In the genomic region with DNA sequence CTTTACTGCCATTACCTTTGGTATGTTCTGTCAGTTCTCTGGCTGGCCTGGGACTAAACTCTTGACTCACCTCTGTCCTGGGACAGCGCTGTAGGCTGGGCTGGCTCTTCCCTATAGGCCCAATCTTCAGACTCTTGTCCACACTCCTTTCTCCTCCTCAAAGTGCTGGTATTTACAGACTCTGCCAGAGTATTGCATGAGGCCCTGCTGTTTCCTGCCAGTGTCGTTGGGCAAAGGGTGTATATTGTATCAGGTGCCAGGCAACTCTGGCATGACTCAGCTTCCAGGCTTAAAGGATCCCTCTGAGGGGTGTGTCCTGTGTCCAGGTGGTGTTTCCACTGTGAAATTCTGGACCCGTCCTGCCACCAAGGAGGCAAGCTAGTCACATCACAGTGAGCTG, we compare ENCODE assay signal across 16 mouse cellular contexts. TPM values are rescaled to one million over a fixed set of nuclear protein-coding genes. Genes with fewer than 3 reads are reported as not detected.
DNase-seq lines count a peak whose midpoint lies in the region; ATAC-seq and TF ChIP-seq lines count a peak whose summit lies in the region.
"Had no signal": no experiment of that assay in that cellular context is flagged by ENCODE, and none has a peak within 500 bp of the region (broad histone marks: within the 10 kb centered on the region; RNA-seq: fewer than 3 reads in every experiment).

No protein-coding gene starts in this region.

- WGBS in intestine, embryonic 16.5 days = 67% methylated on average over 3 of the region's 3 CpGs
- 55% methylated on average over 3 of the region's 3 CpGs for WGBS in intestine, embryonic 15.5 days
- 37% methylated on average over 3 of the region's 3 CpGs for WGBS in lung, postnatal 0 days
- 76% methylated on average over 3 of the region's 3 CpGs for WGBS in heart, embryonic 10.5 days

- DNase-seq in 3T3-L1 (ENCODE audit: low read depth, low spot score) = peak; percentile 37
- peak; percentile 46 for DNase-seq in fibroblast of lung, adult 2 months (ENCODE audit: low read depth)
- peak; percentile 74 for DNase-seq in lung, postnatal 0 days (ENCODE audit: low spot score)
- no peak for DNase-seq in cerebellum, adult 8-10 months
- DNase-seq in spleen, postnatal 10 days (ENCODE audit: low spot score in 2 of 2) = no peak
- no peak for DNase-seq in heart, embryonic 10.5 days (ENCODE audit: low spot score)
- DNase-seq: cerebellum, adult 11-12 months; gastrocnemius, postnatal 25 days; layer of hippocampus, postnatal 36 days; right cerebral cortex, adult 18-20 months had no signal

- no peaks in the 10 kb centered on the region for H3K9me3 ChIP-seq in intestine, embryonic 16.5 days (ENCODE audit: control insufficient read depth, low read length)
- H3K9me3 ChIP-seq in intestine, embryonic 15.5 days = no peaks in the 10 kb centered on the region
- no peaks in the 10 kb centered on the region for H3K9me3 ChIP-seq in lung, postnatal 0 days (ENCODE audit: low read length)
- H3K9me3 ChIP-seq in heart, embryonic 10.5 days = no peaks in the 10 kb centered on the region
- H3K9me3 ChIP-seq: forebrain, embryonic 10.5 days; limb, embryonic 15.5 days; midbrain, embryonic 13.5 days; neural tube, embryonic 13.5 days had no signal

- ATAC-seq in intestine, embryonic 16.5 days = peak; percentile 57
- ATAC-seq in intestine, embryonic 15.5 days = no peak
- peak; percentile 89 for ATAC-seq in lung, postnatal 0 days

- H3K36me3 ChIP-seq in intestine, embryonic 16.5 days (ENCODE audit: control insufficient read depth, insufficient read depth, low read length) = no peaks in the 10 kb centered on the region
- H3K36me3 ChIP-seq in intestine, embryonic 15.5 days = no peaks in the 10 kb centered on the region
- H3K36me3 ChIP-seq in lung, postnatal 0 days (ENCODE audit: insufficient read depth, low read length) = no peaks in the 10 kb centered on the region
- no peaks in the 10 kb centered on the region for H3K36me3 ChIP-seq in heart, embryonic 10.5 days
- H3K36me3 ChIP-seq: forebrain, embryonic 10.5 days; limb, embryonic 15.5 days; midbrain, embryonic 13.5 days; neural tube, embryonic 13.5 days had no signal

- H3K4me2 ChIP-seq in intestine, embryonic 16.5 days (ENCODE audit: low read depth, low read length) = no peak overlapping the region
- no peak overlapping the region for H3K4me2 ChIP-seq in intestine, embryonic 15.5 days (replicated peaks)
- H3K4me2 ChIP-seq in lung, postnatal 0 days (replicated peaks; ENCODE audit: low read depth, low read length) = no peak overlapping the region
- H3K4me2 ChIP-seq: limb, embryonic 15.5 days; midbrain, embryonic 13.5 days; neural tube, embryonic 13.5 days had no signal

- no peak overlapping the region for H3K4me3 ChIP-seq in intestine, embryonic 16.5 days (ENCODE audit: low read length)
- H3K4me3 ChIP-seq in intestine, embryonic 15.5 days (replicated peaks) = no peak overlapping the region
- H3K4me3 ChIP-seq in lung, postnatal 0 days (ENCODE audit: low read depth, low read length) = no peak overlapping the region
- H3K4me3 ChIP-seq in heart, embryonic 10.5 days = no peak overlapping the region
- H3K4me3 ChIP-seq: forebrain, embryonic 10.5 days; limb, embryonic 15.5 days; midbrain, embryonic 13.5 days; neural tube, embryonic 13.5 days had no signal

- TF ChIP-seq CTCF in lung, postnatal 0 days (IDR thresholded peaks at IDR 0.05) = no peak

- no peaks in the 10 kb centered on the region for H3K4me1 ChIP-seq in intestine, embryonic 16.5 days (ENCODE audit: control insufficient read depth, insufficient read depth, low read length)
- H3K4me1 ChIP-seq in intestine, embryonic 15.5 days (replicated peaks) = no peaks in the 10 kb centered on the region
- peaks cover 4% of the 10 kb centered on the region; the same call in 1 of the 2 replicates for H3K4me1 ChIP-seq in lung, postnatal 0 days (ENCODE audit: insufficient read depth, low read depth, low read length)
- peaks cover 5% of the 10 kb centered on the region; the same call in 1 of the 2 replicates for H3K4me1 ChIP-seq in heart, embryonic 10.5 days
- H3K4me1 ChIP-seq: midbrain, embryonic 13.5 days; neural tube, embryonic 13.5 days had no signal

- H3K27ac ChIP-seq in intestine, embryonic 16.5 days (ENCODE audit: low read length) = no peak overlapping the region
- no peak overlapping the region for H3K27ac ChIP-seq in intestine, embryonic 15.5 days
- no peak overlapping the region for H3K27ac ChIP-seq in lung, postnatal 0 days (ENCODE audit: low read length)
- no peak overlapping the region for H3K27ac ChIP-seq in heart, embryonic 10.5 days
- H3K27ac ChIP-seq: limb, embryonic 15.5 days; midbrain, embryonic 13.5 days; neural tube, embryonic 13.5 days had no signal

- no peak overlapping the region for H3K9ac ChIP-seq in intestine, embryonic 16.5 days (ENCODE audit: low read depth, low read length)
- no peak overlapping the region for H3K9ac ChIP-seq in intestine, embryonic 15.5 days
- no peak overlapping the region for H3K9ac ChIP-seq in lung, postnatal 0 days (replicated peaks; ENCODE audit: low read depth)
- H3K9ac ChIP-seq: limb, embryonic 15.5 days; midbrain, embryonic 13.5 days; neural tube, embryonic 13.5 days had no signal

- TF ChIP-seq EP300 in lung, postnatal 0 days (IDR thresholded peaks at IDR 0.05) = no peak

- no peaks in the 10 kb centered on the region for H3K27me3 ChIP-seq in intestine, embryonic 16.5 days (replicated peaks; ENCODE audit: control insufficient read depth, insufficient read depth, low read length)
- no peaks in the 10 kb centered on the region for H3K27me3 ChIP-seq in intestine, embryonic 15.5 days (replicated peaks)
- no peaks in the 10 kb centered on the region for H3K27me3 ChIP-seq in lung, postnatal 0 days (replicated peaks; ENCODE audit: insufficient read depth, low read length)
- H3K27me3 ChIP-seq in heart, embryonic 10.5 days (ENCODE audit: insufficient read depth, poor library complexity, severe bottlenecking) = peaks cover 20% of the 10 kb centered on the region; the same call in 1 of the 2 replicates
- H3K27me3 ChIP-seq: midbrain, embryonic 13.5 days; neural tube, embryonic 13.5 days had no signal

RNA-seq across cellular contexts. Expression of a gene that starts 0.4 kb away (rescaled TPM):
- polyA plus RNA-seq in intestine, embryonic 16.5 days (2015; fragmentation: Nextera tagmentation; extraction: Ambion mirVana) = 1.1 and 1.4 TPM in 2 replicates
- polyA plus RNA-seq in intestine, embryonic 15.5 days (2015; fragmentation: Nextera tagmentation; extraction: Ambion mirVana) = 0.88 and 0.91 TPM in 2 replicates
- polyA plus RNA-seq in lung, postnatal 0 days (2015; fragmentation: Nextera tagmentation; extraction: Ambion mirVana) = 6.3 and 7.2 TPM in 2 replicates
- polyA plus RNA-seq in heart, embryonic 10.5 days (2016; fragmentation: Nextera tagmentation; extraction: Ambion mirVana) = 0.19 and 0.36 TPM in 2 replicates
- polyA plus RNA-seq: forebrain, embryonic 10.5 days; midbrain, embryonic 13.5 days; neural tube, embryonic 13.5 days had no signal

RNA-seq across cellular contexts. Expression of a gene that starts 44.8 kb away (rescaled TPM):
- 2.1 and 2.2 TPM in 2 replicates for polyA plus RNA-seq in intestine, embryonic 16.5 days (2015; fragmentation: Nextera tagmentation; extraction: Ambion mirVana)
- polyA plus RNA-seq in intestine, embryonic 15.5 days (2015; fragmentation: Nextera tagmentation; extraction: Ambion mirVana) = 11.2 and 12.4 TPM in 2 replicates
- polyA plus RNA-seq in lung, postnatal 0 days (2015; fragmentation: Nextera tagmentation; extraction: Ambion mirVana) = 18.5 and 19.5 TPM in 2 replicates
- 3.5 and 7.2 TPM in 2 replicates for polyA plus RNA-seq in heart, embryonic 10.5 days (2016; fragmentation: Nextera tagmentation; extraction: Ambion mirVana)

RNA-seq across cellular contexts. Expression of a gene that starts 59.1 kb away (rescaled TPM):
- 0.21 and 0.24 TPM in 2 replicates for polyA plus RNA-seq in intestine, embryonic 16.5 days (2015; fragmentation: Nextera tagmentation; extraction: Ambion mirVana)
- 0.43 and 0.44 TPM in 2 replicates for polyA plus RNA-seq in intestine, embryonic 15.5 days (2015; fragmentation: Nextera tagmentation; extraction: Ambion mirVana)
- polyA plus RNA-seq in lung, postnatal 0 days (2015; fragmentation: Nextera tagmentation; extraction: Ambion mirVana) = 0.21 and 0.56 TPM in 2 replicates
- polyA plus RNA-seq in heart, embryonic 10.5 days (2016; fragmentation: Nextera tagmentation; extraction: Ambion mirVana) = 0.18 and 0.35 TPM in 2 replicates

Comparison
In these comparisons a context has a peak if more than half of its experiments do, and no peak if none do; other contexts are left out.
1. DNase-seq: peak in 3T3-L1 (single experiment), fibroblast of lung, adult 2 months (single experiment) and lung, postnatal 0 days (single experiment); none in cerebellum, adult 8-10 months (single experiment), spleen, postnatal 10 days (0 of 2) and heart, embryonic 10.5 days (single experiment).